Mouse (Mus musculus) MEL (cell line): ENCODE measurements around the gene Cxcl2. TPM values are rescaled to one million over a fixed set of nuclear protein-coding genes. Genes with fewer than 3 reads are reported as not detected.

ENCODE experiments used
- DNase-seq: peaks from one replicate; pipeline ENCODE4 v3.0.0; 2011; ENCODE audit warnings: low read depth, low spot score
- H3K27ac ChIP-seq: 2 replicates; pipeline ENCODE4 v1.5.1; 2012; ENCODE audit warnings: low read depth, mild to moderate bottlenecking, control low read depth, low read length, moderate library complexity; ENCODE audit not compliant: control insufficient read depth
- H3K27me3 ChIP-seq, 2 experiments: fragments of 150-350 bp in 1 of 2; sonication (generic) in 1 of 2; 2 replicates each; pipeline ENCODE4 v1.6.1; 2012; ENCODE audit warnings: low read length in 2 of 2, mild to moderate bottlenecking in 2 of 2, improper control_type of control experiment in 1 of 2, moderate library complexity in 1 of 2; ENCODE audit not compliant: insufficient read depth in 2 of 2, control insufficient read depth in 1 of 2
- H3K36me3 ChIP-seq, 2 experiments: 2 replicates each; pipeline ENCODE4 v1.6.1; 2012 to 2014; ENCODE audit warnings: low read length in 2 of 2, improper control_type of control experiment in 1 of 2, inconsistent platforms in 1 of 2, mild to moderate bottlenecking in 1 of 2; ENCODE audit not compliant: insufficient read depth in 2 of 2, control insufficient read depth in 1 of 2
- H3K4me1 ChIP-seq, 2 experiments: fragments of 150-350 bp in 1 of 2; sonication (generic) in 1 of 2; 2 replicates each; pipeline ENCODE4 v1.6.1; 2012; ENCODE audit warnings: low read length in 2 of 2, improper control_type of control experiment in 1 of 2, mild to moderate bottlenecking in 1 of 2; ENCODE audit not compliant: insufficient read depth in 2 of 2, control insufficient read depth in 1 of 2
- H3K4me3 ChIP-seq, 2 experiments: fragments of 150-350 bp in 1 of 2; sonication (generic) in 1 of 2; 2 replicates each; pipeline ENCODE4 v1.5.1; 2012; ENCODE audit warnings: low read depth in 2 of 2, low read length in 2 of 2, mild to moderate bottlenecking in 2 of 2, moderate library complexity in 2 of 2, control low read depth in 1 of 2, improper control_type of control experiment in 1 of 2; ENCODE audit not compliant: control insufficient read depth in 1 of 2, insufficient read depth in 1 of 2
- H3K79me2 ChIP-seq: 2 replicates; pipeline ENCODE4 v1.6.1; 2012; ENCODE audit warnings: mild to moderate bottlenecking, low read length, moderate library complexity; ENCODE audit not compliant: control insufficient read depth, poor library complexity, insufficient read depth
- H3K9ac ChIP-seq: 2 replicates; pipeline ENCODE4 v1.6.1; 2012; ENCODE audit warnings: low read depth, mild to moderate bottlenecking, control low read depth, low read length, moderate library complexity; ENCODE audit not compliant: control insufficient read depth, poor library complexity, severe bottlenecking
- H3K9me3 ChIP-seq: fragments of 150-350 bp; sonication (generic); replicated peaks from 2 replicates; pipeline ENCODE4 v1.6.1; 2012; ENCODE audit warnings: mild to moderate bottlenecking, low read length, improper control_type of control experiment, moderate library complexity; ENCODE audit not compliant: insufficient read depth
- BHLHE40 ChIP-seq: IDR thresholded peaks from 2 replicates; pipeline ENCODE4 v1.6.1; 2012; ENCODE audit warnings: low read depth, mild to moderate bottlenecking, inconsistent platforms, low read length, improper control_type of control experiment, borderline replicate concordance
- CHD1 ChIP-seq: IDR thresholded peaks from 2 replicates; pipeline ENCODE4 v1.6.1; 2012; ENCODE audit warnings: low read depth, mild to moderate bottlenecking, inconsistent platforms, low read length, improper control_type of control experiment
- CTCF ChIP-seq, 3 experiments: IDR thresholded peaks in 2 of 3; conservative IDR thresholded peaks in 1 of 3; 2 replicates each; pipeline ENCODE4 v1.5.1; 2011 to 2012; ENCODE audit warnings: low read length in 3 of 3, low read depth in 2 of 3, mild to moderate bottlenecking in 2 of 3, improper control_type of control experiment in 1 of 3, inconsistent platforms in 1 of 3, mixed read lengths in 1 of 3, moderate library complexity in 1 of 3; ENCODE audit not compliant: control insufficient read depth in 1 of 3, insufficient read depth in 1 of 3, poor library complexity in 1 of 3, severe bottlenecking in 1 of 3
- ELF1 ChIP-seq: IDR thresholded peaks from 2 replicates; pipeline ENCODE4 v1.6.1; 2014; ENCODE audit warnings: low read depth, mild to moderate bottlenecking, inconsistent platforms, low read length, improper control_type of control experiment, moderate library complexity
- EP300 ChIP-seq, 2 experiments: IDR thresholded peaks; 2 replicates each; pipeline ENCODE4 v1.6.1; 2011; ENCODE audit warnings: improper control_type of control experiment in 2 of 2, low read length in 2 of 2, low read depth in 1 of 2, mild to moderate bottlenecking in 1 of 2
- GATA1 ChIP-seq: IDR thresholded peaks from 2 replicates; pipeline ENCODE4 v1.6.1; 2011; ENCODE audit warnings: low read depth, low read length, improper control_type of control experiment
- JUND ChIP-seq: IDR thresholded peaks from 2 replicates; pipeline ENCODE4 v1.6.1; 2011; ENCODE audit warnings: low read depth, mild to moderate bottlenecking, improper control_type of control experiment, low read length
- KAT2A ChIP-seq: conservative IDR thresholded peaks from 2 replicates; pipeline ENCODE4 v1.6.1; 2012; ENCODE audit warnings: low read depth, low read length, improper control_type of control experiment, inconsistent platforms
- MAFK ChIP-seq: IDR thresholded peaks from 2 replicates; pipeline ENCODE4 v1.6.1; 2011; ENCODE audit warnings: low read depth, mild to moderate bottlenecking, low read length, improper control_type of control experiment, borderline replicate concordance
- MAZ ChIP-seq: IDR thresholded peaks from 2 replicates; pipeline ENCODE4 v1.6.1; 2012; ENCODE audit warnings: low read depth, mild to moderate bottlenecking, inconsistent platforms, low read length, improper control_type of control experiment
- MEF2A ChIP-seq: IDR thresholded peaks from 2 replicates; pipeline ENCODE4 v1.6.1; 2014; ENCODE audit warnings: low read depth, mild to moderate bottlenecking, inconsistent platforms, low read length, improper control_type of control experiment; ENCODE audit not compliant: poor library complexity, insufficient replicate concordance, severe bottlenecking; ENCODE audit errors: extremely low read depth
- MYB ChIP-seq: IDR thresholded peaks from 2 replicates; pipeline ENCODE4 v1.6.1; 2011; ENCODE audit warnings: mild to moderate bottlenecking, low read depth, low read length, improper control_type of control experiment
- NELFE ChIP-seq: IDR thresholded peaks from 2 replicates; pipeline ENCODE4 v1.6.1; 2011; ENCODE audit warnings: low read depth, low read length, improper control_type of control experiment
- NRF1 ChIP-seq: IDR thresholded peaks from 2 replicates; pipeline ENCODE4 v1.6.1; 2014; ENCODE audit warnings: low read depth, mild to moderate bottlenecking, inconsistent platforms, low read length, improper control_type of control experiment, moderate library complexity; ENCODE audit not compliant: poor library complexity, insufficient read depth, severe bottlenecking
- POLR2AphosphoS2 ChIP-seq: IDR thresholded peaks from 2 replicates; pipeline ENCODE4 v1.6.1; 2011; ENCODE audit warnings: low read length, improper control_type of control experiment
- POLR2AphosphoS5 ChIP-seq: IDR thresholded peaks from 2 replicates; pipeline ENCODE4 v1.6.1; 2012; ENCODE audit warnings: low read depth, borderline replicate concordance, mild to moderate bottlenecking, inconsistent platforms, low read length, moderate library complexity, mixed read lengths
- SMC3 ChIP-seq: IDR thresholded peaks from 2 replicates; pipeline ENCODE4 v1.6.1; 2011; ENCODE audit warnings: low read depth, low read length, improper control_type of control experiment
- USF2 ChIP-seq, 2 experiments: IDR thresholded peaks; 2 replicates each; pipeline ENCODE4 v1.6.1; 2011 to 2012; ENCODE audit warnings: improper control_type of control experiment in 2 of 2, low read length in 2 of 2, borderline replicate concordance in 1 of 2, inconsistent platforms in 1 of 2, low read depth in 1 of 2, mild to moderate bottlenecking in 1 of 2; ENCODE audit not compliant: insufficient read depth in 1 of 2
- ZKSCAN1 ChIP-seq: IDR thresholded peaks from 2 replicates; pipeline ENCODE4 v1.6.1; 2012; ENCODE audit warnings: low read depth, mild to moderate bottlenecking, inconsistent platforms, low read length, improper control_type of control experiment, moderate library complexity
- ZMIZ1 ChIP-seq: IDR thresholded peaks from 2 replicates; pipeline ENCODE4 v1.6.1; 2012; ENCODE audit warnings: low read depth, mild to moderate bottlenecking, inconsistent platforms, low read length, improper control_type of control experiment, moderate library complexity
- polyA plus RNA-seq, 2 experiments: library from polyadenylated mRNA; stranded (reverse) in 1 of 2; unstranded in 1 of 2; fragments of >175 nt in 1 of 2; fragments of >200 nt in 1 of 2; gene quantifications; 2 replicates each; pipeline versions ENCODE4 v1.2.1 to v1.2.4; 2012; ENCODE audit warnings: low replicate concordance in 2 of 2, low read depth in 1 of 2; ENCODE audit not compliant: insufficient read length in 2 of 2, insufficient read depth in 1 of 2, missing spikeins in 1 of 2
- total RNA-seq: library from RNA; depleted of rRNA; stranded (reverse); fragments of 300-350 nt; gene quantifications from 2 replicates; pipeline ENCODE4 v1.2.3, GENCODE M21; 2012

The Cxcl2 gene
- total and polyA plus RNA-seq, 3 experiments: not detected

DNA sequence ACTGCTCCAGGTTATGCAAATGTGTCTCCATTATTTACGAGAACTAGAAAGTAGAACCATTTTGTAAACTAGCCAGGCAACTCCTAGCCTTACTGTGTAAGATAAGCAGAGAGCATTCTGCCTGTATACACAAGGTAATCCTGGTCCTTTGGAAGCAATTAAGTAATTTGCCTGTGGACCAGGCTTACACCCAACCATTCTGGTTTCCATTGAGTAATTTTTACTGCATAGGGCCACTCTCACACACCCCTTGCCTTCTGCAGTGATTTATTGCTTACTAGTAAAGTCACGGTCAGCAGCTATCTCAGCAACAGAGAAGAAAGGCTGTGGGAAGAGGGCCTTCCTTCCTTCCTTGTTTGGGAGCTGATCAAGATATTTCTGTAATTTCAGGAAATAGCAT is 33.0 kb downstream of the Cxcl2 start:
- no peak overlapping the region for H3K27ac ChIP-seq
- no peak for DNase-seq
- H3K36me3 ChIP-seq: no peaks in the 10 kb centered on the region
- H3K9ac ChIP-seq: no peak overlapping the region
- H3K4me1 ChIP-seq: no peaks in the 10 kb centered on the region
- H3K9me3 ChIP-seq: no peaks in the 10 kb centered on the region
- H3K4me3 ChIP-seq: no peak overlapping the region
- H3K79me2 ChIP-seq: no peaks in the 10 kb centered on the region
- TF ChIP-seq CHD1: no peak
- no peak for TF ChIP-seq CTCF (IDR thresholded peaks at IDR 0.05 in 2 of 3, conservative IDR thresholded peaks at IDR 0.05 in 1 of 3; ENCODE audit: control insufficient read depth in 1 of 3, insufficient read depth in 1 of 3, low read depth in 2 of 3, low read length in 3 of 3, poor library complexity in 1 of 3, severe bottlenecking in 1 of 3)
- TF ChIP-seq NRF1: no peak
- no peak for TF ChIP-seq JUND
- peaks cover 2 to 10% of the 10 kb centered on the region in 2 experiments; a peak in 3 of 4 replicates for H3K27me3 ChIP-seq

DNA sequence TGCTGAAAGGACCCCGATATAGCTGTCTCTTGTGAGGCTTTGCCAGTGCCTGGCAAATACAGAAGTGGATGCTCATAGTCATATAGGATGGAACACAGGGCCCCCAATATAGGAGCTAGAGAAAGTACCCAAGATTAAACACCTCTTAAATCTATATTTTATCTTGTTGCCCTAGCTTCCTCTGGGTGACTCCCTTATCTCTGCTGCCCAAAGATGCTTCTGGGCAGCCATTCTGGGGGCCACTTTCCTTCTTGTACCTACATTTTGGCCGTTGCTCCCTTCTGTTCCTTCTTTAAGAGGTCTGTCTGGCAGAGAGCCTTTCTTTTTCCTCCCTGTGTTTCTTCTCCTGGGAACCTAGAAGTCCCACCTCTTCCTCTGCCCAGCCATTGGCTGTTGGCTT is 41.8 kb downstream of the Cxcl2 start:
- DNase-seq: no peak
- no peaks in the 10 kb centered on the region for H3K4me1 ChIP-seq
- TF ChIP-seq MYB (no peak), USF2 (IDR thresholded peaks at IDR 0.05; ENCODE audit: borderline replicate concordance in 1 of 2, insufficient read depth in 1 of 2, low read depth in 1 of 2, low read length in 2 of 2) (no peak), GATA1 (no peak), POLR2AphosphoS5 (no peak), SMC3 (no peak)

DNA sequence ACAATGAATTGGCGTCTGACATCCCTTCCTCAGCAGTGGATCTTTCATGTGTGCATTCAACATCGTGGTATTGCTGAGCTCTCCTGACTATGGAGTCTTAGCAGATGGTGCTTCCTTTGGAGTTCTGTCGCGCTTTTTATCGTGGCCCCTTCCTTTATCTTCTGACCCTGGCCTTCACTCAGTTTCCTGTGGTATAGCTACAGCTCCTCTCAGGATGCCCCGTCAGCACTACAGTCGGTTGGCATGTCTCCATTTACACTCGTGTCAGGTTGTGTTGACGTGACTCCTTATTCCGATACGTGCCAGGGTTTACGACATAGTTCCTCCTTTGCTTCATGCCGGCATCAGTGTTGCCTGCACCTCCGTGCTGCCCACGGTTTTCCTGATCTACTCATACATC is 45.8 kb downstream of the Cxcl2 start:
- peaks cover 8% of the 10 kb centered on the region in 2 experiments for H3K27me3 ChIP-seq
- no peak for TF ChIP-seq BHLHE40
- TF ChIP-seq EP300 (IDR thresholded peaks at IDR 0.05; ENCODE audit: low read depth in 1 of 2, low read length in 2 of 2): no peak
- no peak for TF ChIP-seq ELF1
- TF ChIP-seq POLR2AphosphoS5: no peak
- TF ChIP-seq CTCF (IDR thresholded peaks at IDR 0.05 in 2 of 3, conservative IDR thresholded peaks at IDR 0.05 in 1 of 3; ENCODE audit: control insufficient read depth in 1 of 3, insufficient read depth in 1 of 3, low read depth in 2 of 3, low read length in 3 of 3, poor library complexity in 1 of 3, severe bottlenecking in 1 of 3): no peak
- no peak for TF ChIP-seq MAZ
- no peak for TF ChIP-seq ZMIZ1
- no peak for TF ChIP-seq MEF2A
- no peak for TF ChIP-seq CHD1
- no peak for TF ChIP-seq ZKSCAN1
- no peak for TF ChIP-seq POLR2AphosphoS2
- TF ChIP-seq NELFE: no peak
- TF ChIP-seq MAFK: no peak
- TF ChIP-seq KAT2A: no peak
- no peak overlapping the region for H3K27ac ChIP-seq
- no peaks in the 10 kb centered on the region for H3K9me3 ChIP-seq
- no peak for DNase-seq
- no peaks in the 10 kb centered on the region for H3K36me3 ChIP-seq
- no peaks in the 10 kb centered on the region for H3K4me1 ChIP-seq
- no peak overlapping the region for H3K4me3 ChIP-seq
- no peaks in the 10 kb centered on the region for H3K79me2 ChIP-seq
- no peak overlapping the region for H3K9ac ChIP-seq

More for the DNA sequence above, 41.8 kb downstream of the Cxcl2 start:
- H3K9ac ChIP-seq: no peak overlapping the region
- H3K27me3 ChIP-seq: peaks cover 8 to 10% of the 10 kb centered on the region in 2 experiments
- H3K79me2 ChIP-seq: no peaks in the 10 kb centered on the region
- H3K27ac ChIP-seq: no peak overlapping the region
- no peak overlapping the region for H3K4me3 ChIP-seq
- H3K9me3 ChIP-seq: no peaks in the 10 kb centered on the region
- no peaks in the 10 kb centered on the region for H3K36me3 ChIP-seq
